Mouse (Mus musculus): ENCODE results near the gene Gnaz. TPM values are rescaled to one million over a fixed set of nuclear protein-coding genes. Genes with fewer than 3 reads are reported as not detected.

Gene Gnaz
- total and polyA plus RNA-seq, 2 experiments from 2014 or later, result 0.38 to 2.1 TPM

DNA sequence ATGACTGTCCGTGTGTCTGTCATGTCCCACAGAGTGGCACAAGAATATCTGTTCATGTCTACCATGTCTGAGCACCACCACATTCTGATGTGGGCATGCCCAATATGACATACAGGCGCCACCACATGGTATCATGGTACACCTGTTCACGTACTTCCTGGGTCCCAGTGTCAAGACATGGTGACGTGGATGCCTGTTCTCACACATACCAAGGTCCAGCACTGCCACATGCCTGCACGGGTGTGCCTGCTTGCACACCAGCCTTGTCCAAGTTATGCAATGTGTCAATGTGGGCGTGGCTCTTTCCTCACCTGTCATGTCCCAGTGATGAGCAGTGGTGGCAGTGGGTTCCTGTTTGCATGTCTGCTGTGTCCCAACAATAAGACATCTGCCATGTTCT lies 34.5 kb upstream of the Gnaz start:
- no peaks in the 10 kb centered on the region for H3K4me1 ChIP-seq (ENCODE audit: control insufficient read depth, insufficient read depth)
- no peak overlapping the region for H3K27ac ChIP-seq (ENCODE audit: low read depth)
- H3K27me3 ChIP-seq (ENCODE audit: control insufficient read depth, insufficient read depth, low read length), result no peaks in the 10 kb centered on the region
- H3K4me3 ChIP-seq (ENCODE audit: low read depth, low read length), result no peak overlapping the region
- WGBS, result 76% methylated on average over 6 of the region's 6 CpGs
- H3K9me3 ChIP-seq (replicated peaks; ENCODE audit: control insufficient read depth, low read length), result no peaks in the 10 kb centered on the region
- H3K9ac ChIP-seq (replicated peaks; ENCODE audit: low read depth, low read length), result no peak overlapping the region
- TF ChIP-seq CTCF (IDR thresholded peaks at IDR 0.05; ENCODE audit: low read depth) (no peak), EP300 (IDR thresholded peaks at IDR 0.05; ENCODE audit: low read depth) (no peak)
- ATAC-seq (ENCODE audit: insufficient read depth, low read depth), result no peak
- H3K4me2 ChIP-seq (ENCODE audit: low read depth, low read length), result no peak overlapping the region
- no peaks in the 10 kb centered on the region for H3K36me3 ChIP-seq (replicated peaks; ENCODE audit: control insufficient read depth, insufficient read depth, low read length)
- DNase-seq (ENCODE audit: low spot score), result no peak

DNA sequence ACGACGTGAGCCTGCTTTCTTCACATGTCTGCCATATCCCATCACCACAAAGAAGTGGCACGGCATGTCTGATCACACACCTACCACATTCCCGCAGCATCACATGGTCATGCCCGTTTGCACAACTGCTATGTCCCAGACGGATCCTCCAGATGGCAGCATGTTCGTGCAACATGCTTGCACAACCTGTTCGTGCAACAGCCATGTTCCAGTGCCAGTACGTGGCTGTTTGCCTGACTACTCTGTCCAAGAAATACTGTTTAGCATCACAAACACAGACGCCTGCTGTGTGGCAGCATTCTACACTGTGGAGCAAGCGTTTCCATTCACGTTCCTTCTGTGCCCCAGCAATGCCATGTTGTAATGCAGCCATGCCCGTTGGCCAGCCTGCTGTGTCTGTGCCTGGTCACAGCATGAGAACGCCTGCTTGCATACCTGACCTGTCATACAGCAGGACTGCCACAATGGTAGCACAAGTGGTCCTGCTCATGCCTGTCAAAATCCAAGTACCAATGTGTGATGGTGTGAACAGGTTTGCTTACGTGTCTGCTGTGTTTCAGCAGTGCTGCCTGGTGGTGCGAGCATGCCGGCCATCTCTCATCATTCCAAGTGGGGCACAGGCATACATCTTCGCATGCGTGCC lies 33.3 kb upstream of the Gnaz start:
- ATAC-seq (ENCODE audit: insufficient read depth, low read depth) (no peak), DNase-seq (ENCODE audit: low spot score) (no peak)
- Histone ChIP-seq H3K36me3 (replicated peaks; ENCODE audit: control insufficient read depth, insufficient read depth, low read length) (no peaks in the 10 kb centered on the region), H3K4me3 (ENCODE audit: low read depth, low read length) (no peak overlapping the region), H3K9me3 (replicated peaks; ENCODE audit: control insufficient read depth, low read length) (no peaks in the 10 kb centered on the region), H3K27me3 (ENCODE audit: control insufficient read depth, insufficient read depth, low read length) (no peaks in the 10 kb centered on the region), H3K4me1 (ENCODE audit: control insufficient read depth, insufficient read depth) (no peaks in the 10 kb centered on the region), H3K27ac (ENCODE audit: low read depth) (no peak overlapping the region), H3K9ac (replicated peaks; ENCODE audit: low read depth, low read length) (no peak overlapping the region), H3K4me2 (ENCODE audit: low read depth, low read length) (no peak overlapping the region)
- TF ChIP-seq EP300 (IDR thresholded peaks at IDR 0.05; ENCODE audit: low read depth) (no peak), CTCF (IDR thresholded peaks at IDR 0.05; ENCODE audit: low read depth) (no peak)
- WGBS, result 76% methylated on average over 19 of the region's 19 CpGs

DNA sequence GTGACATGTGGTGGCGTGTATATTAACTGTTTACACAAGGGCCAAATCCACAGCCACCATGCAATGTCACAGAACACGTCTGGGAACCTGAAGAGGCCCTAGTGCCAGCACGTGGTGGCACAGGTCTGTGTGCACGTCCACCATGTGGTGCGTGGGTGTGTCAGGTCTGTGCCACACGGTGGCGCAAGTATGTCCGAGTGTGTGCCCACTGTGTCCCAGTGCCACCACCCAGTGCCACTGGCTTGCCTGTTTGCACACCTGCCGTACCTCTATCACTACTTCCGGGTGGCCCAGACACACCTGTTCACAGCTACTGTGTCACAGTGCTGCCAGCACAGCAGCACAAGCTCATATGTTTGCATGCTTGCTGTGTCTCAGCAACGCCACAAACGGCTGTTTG lies 32.5 kb upstream of the Gnaz start:
- TF ChIP-seq CTCF (IDR thresholded peaks at IDR 0.05; ENCODE audit: low read depth) (no peak), EP300 (IDR thresholded peaks at IDR 0.05; ENCODE audit: low read depth) (no peak)
- no peaks in the 10 kb centered on the region for H3K27me3 ChIP-seq (ENCODE audit: control insufficient read depth, insufficient read depth, low read length)
- no peak overlapping the region for H3K27ac ChIP-seq (ENCODE audit: low read depth)
- WGBS, result 72% methylated on average over 12 of the region's 12 CpGs
- no peaks in the 10 kb centered on the region for H3K4me1 ChIP-seq (ENCODE audit: control insufficient read depth, insufficient read depth)
- no peak overlapping the region for H3K4me3 ChIP-seq (ENCODE audit: low read depth, low read length)
- ATAC-seq (ENCODE audit: insufficient read depth, low read depth) (no peak), DNase-seq (ENCODE audit: low spot score) (no peak)
- no peaks in the 10 kb centered on the region for H3K36me3 ChIP-seq (replicated peaks; ENCODE audit: control insufficient read depth, insufficient read depth, low read length)
- no peaks in the 10 kb centered on the region for H3K9me3 ChIP-seq (replicated peaks; ENCODE audit: control insufficient read depth, low read length)
- no peak overlapping the region for H3K4me2 ChIP-seq (ENCODE audit: low read depth, low read length)
- no peak overlapping the region for H3K9ac ChIP-seq (replicated peaks; ENCODE audit: low read depth, low read length)

DNA sequence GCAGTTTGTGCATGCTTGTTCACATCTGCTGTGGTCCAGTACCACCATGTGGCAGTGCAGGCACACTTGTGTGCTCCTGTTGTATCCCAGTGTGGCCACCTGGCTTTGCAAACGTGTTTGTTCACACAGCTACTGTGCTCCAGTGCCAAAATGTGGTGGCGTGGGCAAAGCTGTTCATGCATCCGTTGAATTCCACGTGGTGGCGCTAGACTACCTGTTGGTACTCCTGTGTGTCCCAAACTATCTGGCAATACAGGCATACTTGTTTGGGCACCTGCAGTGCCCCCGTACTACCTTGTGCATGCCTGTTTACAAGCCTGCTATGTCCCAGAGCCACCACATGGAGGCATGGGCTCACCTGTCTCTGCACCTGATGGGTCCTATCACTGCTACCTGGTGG lies 32.0 kb upstream of the Gnaz start:
- DNase-seq (ENCODE audit: low spot score) (no peak), ATAC-seq (ENCODE audit: insufficient read depth, low read depth) (no peak)
- H3K9me3 ChIP-seq (replicated peaks; ENCODE audit: control insufficient read depth, low read length), result no peaks in the 10 kb centered on the region
- 24% methylated on average over 6 of the region's 6 CpGs for WGBS
- H3K27me3 ChIP-seq (ENCODE audit: control insufficient read depth, insufficient read depth, low read length), result no peaks in the 10 kb centered on the region
- no peak overlapping the region for H3K4me2 ChIP-seq (ENCODE audit: low read depth, low read length)
- TF ChIP-seq EP300 (IDR thresholded peaks at IDR 0.05; ENCODE audit: low read depth), result no peak
- TF ChIP-seq CTCF (IDR thresholded peaks at IDR 0.05; ENCODE audit: low read depth), result peak; percentile 35
- no peak overlapping the region for H3K27ac ChIP-seq (ENCODE audit: low read depth)
- H3K36me3 ChIP-seq (replicated peaks; ENCODE audit: control insufficient read depth, insufficient read depth, low read length), result no peaks in the 10 kb centered on the region
- no peaks in the 10 kb centered on the region for H3K4me1 ChIP-seq (ENCODE audit: control insufficient read depth, insufficient read depth)
- no peak overlapping the region for H3K4me3 ChIP-seq (ENCODE audit: low read depth, low read length)
- H3K9ac ChIP-seq (replicated peaks; ENCODE audit: low read depth, low read length), result no peak overlapping the region

DNA sequence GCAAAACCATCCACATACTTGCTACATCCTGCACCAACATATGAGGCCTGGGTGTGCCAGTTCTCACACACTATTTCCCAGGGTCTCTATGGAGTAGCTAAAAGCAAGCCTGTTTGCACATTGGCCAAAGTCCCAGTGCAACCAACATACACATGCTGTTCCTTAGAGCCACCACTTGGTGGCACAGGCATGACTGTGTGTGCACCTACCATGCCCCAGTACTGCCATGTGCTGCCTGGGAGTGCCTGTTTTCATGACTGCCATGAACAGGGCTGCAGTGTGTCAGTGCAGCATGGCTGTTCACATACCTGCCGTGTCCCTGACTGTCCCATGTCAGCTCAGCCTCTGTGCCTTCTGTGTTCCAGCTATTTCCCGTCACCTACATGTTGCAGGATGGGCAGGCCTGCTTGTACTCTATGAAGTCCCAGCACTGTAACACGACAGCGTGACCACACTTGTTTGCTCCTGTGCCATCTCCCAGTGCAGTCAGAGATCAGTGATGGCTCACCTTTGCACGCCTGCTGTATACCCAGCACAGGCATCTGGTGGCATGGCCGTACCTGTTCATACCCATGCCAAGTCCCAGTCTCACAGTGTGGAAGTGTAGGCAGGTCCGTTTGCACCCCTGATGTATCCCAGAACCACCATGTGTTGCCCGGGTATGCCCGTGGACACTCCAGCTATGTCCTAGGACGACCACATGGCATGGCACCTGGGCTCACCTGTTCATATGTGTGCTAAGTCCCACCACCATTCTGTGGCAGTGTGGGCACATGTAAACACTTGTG lies 29.8 kb upstream of the Gnaz start:
- Histone ChIP-seq H3K4me3 (ENCODE audit: low read depth, low read length) (no peak overlapping the region), H3K27me3 (ENCODE audit: control insufficient read depth, insufficient read depth, low read length) (no peaks in the 10 kb centered on the region), H3K4me1 (ENCODE audit: control insufficient read depth, insufficient read depth) (no peaks in the 10 kb centered on the region), H3K9ac (replicated peaks; ENCODE audit: low read depth, low read length) (no peak overlapping the region), H3K4me2 (ENCODE audit: low read depth, low read length) (no peak overlapping the region), H3K36me3 (replicated peaks; ENCODE audit: control insufficient read depth, insufficient read depth, low read length) (no peaks in the 10 kb centered on the region), H3K27ac (ENCODE audit: low read depth) (no peak overlapping the region), H3K9me3 (replicated peaks; ENCODE audit: control insufficient read depth, low read length) (no peaks in the 10 kb centered on the region)
- peak; percentile 22; the same call in 1 of the 2 replicates for ATAC-seq (ENCODE audit: insufficient read depth, low read depth)
- WGBS, result 67% methylated on average over 10 of the region's 10 CpGs
- DNase-seq (ENCODE audit: low spot score), result peak; percentile 16
- TF ChIP-seq CTCF (IDR thresholded peaks at IDR 0.05; ENCODE audit: low read depth), result peak; percentile 73
- no peak for TF ChIP-seq EP300 (IDR thresholded peaks at IDR 0.05; ENCODE audit: low read depth)
